Mouse (Mus musculus) megakaryocyte, embryonic 14.5 days (primary cell): Measurements from ENCODE around the gene Upp2.

Source experiments
- FLI1 ChIP-seq: IDR thresholded peaks from 2 replicates; pipeline ENCODE4 v1.6.1; 2012; ENCODE audit warnings: low read length, inconsistent platforms, mixed read lengths
- GATA1 ChIP-seq: IDR thresholded peaks from 3 replicates; pipeline ENCODE4 v1.6.1; 2012; ENCODE audit warnings: mixed read lengths, low read length, inconsistent platforms, borderline replicate concordance

DNA sequence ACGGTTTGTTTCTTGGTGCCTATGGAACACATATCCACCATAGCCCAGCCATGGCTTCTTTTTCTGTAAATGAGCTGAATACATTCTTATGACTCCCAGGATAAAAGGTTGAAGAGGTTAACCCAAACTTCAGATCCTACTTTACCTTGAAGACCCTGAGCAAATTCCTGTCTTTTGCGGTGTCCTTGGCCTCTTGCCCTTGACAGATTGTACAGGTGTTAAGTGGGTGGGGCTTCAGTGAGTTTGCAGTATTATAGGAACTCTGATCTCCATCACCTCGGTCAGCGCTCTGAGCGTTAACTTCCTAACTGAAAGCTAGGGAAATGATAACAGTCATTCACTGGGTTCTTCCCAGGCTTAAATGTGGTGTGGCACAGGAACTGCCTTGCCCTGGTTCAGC, 181.2 kb downstream of the Upp2 start:
- no peak for TF ChIP-seq GATA1
- no peak for TF ChIP-seq FLI1
